Mouse (Mus musculus) heart, adult 2 months (tissue): ENCODE results near the gene B3glct.

Experiments used
- CTCF ChIP-seq: fragments of 200-600 bp; IDR thresholded peaks from 2 replicates; pipeline ENCODE4 v1.8.1; 2022; ENCODE audit warnings: antibody characterized with exemption, mild to moderate bottlenecking, moderate library complexity
- EP300 ChIP-seq: fragments of 200-500 bp; IDR thresholded peaks from 2 replicates; pipeline ENCODE4 v1.6.1; 2011; ENCODE audit warnings: low read depth, low read length, control low read depth; ENCODE audit not compliant: insufficient read depth

- TF ChIP-seq CTCF (no peak), EP300 (no peak)
Measured at GRCm38 (mm10) chr5:149659414-149659780, 18.6 kb upstream of the B3glct start.
